Mouse (Mus musculus) midbrain, embryonic 10.5 days (tissue): ENCODE data around the gene Krtap11-1. TPM values are rescaled to one million over a fixed set of nuclear protein-coding genes. Genes with fewer than 3 reads are reported as not detected.

Experiments used
- DNase-seq: peaks from one replicate; pipeline ENCODE4 v3.0.0-alpha.2; 2017; ENCODE audit warnings: low spot score
- H3K27ac ChIP-seq: fragments of 300-500 bp; sonication (generic); replicated peaks from 2 replicates; pipeline ENCODE4 v1.5.1; 2016; ENCODE audit warnings: mild to moderate bottlenecking
- H3K27me3 ChIP-seq: fragments of 300-500 bp; sonication (generic); 2 replicates; pipeline ENCODE4 v1.6.1; 2016; ENCODE audit warnings: low read depth, mild to moderate bottlenecking; ENCODE audit not compliant: poor library complexity, severe bottlenecking
- H3K36me3 ChIP-seq: fragments of 300-500 bp; sonication (generic); 2 replicates; pipeline ENCODE4 v1.6.1; 2016; ENCODE audit warnings: mild to moderate bottlenecking, moderate library complexity
- H3K4me1 ChIP-seq: fragments of 300-500 bp; sonication (generic); 2 replicates; pipeline ENCODE4 v1.6.1; 2016
- H3K4me3 ChIP-seq: fragments of 300-500 bp; sonication (generic); 2 replicates; pipeline ENCODE4 v1.5.1; 2016; ENCODE audit warnings: mild to moderate bottlenecking, moderate library complexity
- H3K9me3 ChIP-seq: fragments of 300-500 bp; sonication (generic); replicated peaks from 2 replicates; pipeline ENCODE4 v1.6.1; 2016; ENCODE audit warnings: mild to moderate bottlenecking
- WGBS: fragments of 180-500 bp; shearing (Covaris S2); methylation state at CpG from one replicate; pipeline ENCODE4 v1.1.7; 2016; 5-methylcytosine and 5-hydroxymethylcytosine counted together
- polyA plus RNA-seq: library from polyadenylated mRNA; unstranded; fragments of >200 nt; fragmentation: Nextera tagmentation; extraction: Ambion mirVana; gene quantifications from 2 replicates; pipeline ENCODE4 v1.2.1, GENCODE M21; 2016

The Krtap11-1 gene
- polyA plus RNA-seq, 1 experiment from 2014 or later: not detected

GRCm38 (mm10) chr16:89550298-89550697 lies 20.7 kb downstream of the Krtap11-1 start:
- Histone ChIP-seq H3K36me3 (no peaks in the 10 kb centered on the region), H3K4me3 (no peak overlapping the region), H3K9me3 (no peaks in the 10 kb centered on the region), H3K27ac (no peak overlapping the region), H3K4me1 (no peaks in the 10 kb centered on the region), H3K27me3 (no peaks in the 10 kb centered on the region)
- DNase-seq: no peak

GRCm38 (mm10) chr16:89538031-89538484 lies 32.9 kb downstream of the Krtap11-1 start:
- Histone ChIP-seq H3K36me3 (no peaks in the 10 kb centered on the region), H3K27ac (no peak overlapping the region; the same call in 1 of the 2 replicates), H3K4me1 (peaks cover 5% of the 10 kb centered on the region; the same call in 1 of the 2 replicates), H3K4me3 (no peak overlapping the region), H3K27me3 (no peaks in the 10 kb centered on the region), H3K9me3 (no peaks in the 10 kb centered on the region)
- DNase-seq: no peak
- 83% methylated on average over 5 of the region's 5 CpGs for WGBS

- Histone ChIP-seq H3K27me3 (no peaks in the 10 kb centered on the region), H3K4me1 (peaks cover 5% of the 10 kb centered on the region; the same call in 1 of the 2 replicates), H3K4me3 (no peak overlapping the region), H3K27ac (no peak overlapping the region), H3K9me3 (no peaks in the 10 kb centered on the region), H3K36me3 (no peaks in the 10 kb centered on the region)
- no peak for DNase-seq
- 96% methylated on average over 6 of the region's 6 CpGs for WGBS
Measured at GRCm38 (mm10) chr16:89537349-89537748, 33.6 kb downstream of the Krtap11-1 start.

DNA sequence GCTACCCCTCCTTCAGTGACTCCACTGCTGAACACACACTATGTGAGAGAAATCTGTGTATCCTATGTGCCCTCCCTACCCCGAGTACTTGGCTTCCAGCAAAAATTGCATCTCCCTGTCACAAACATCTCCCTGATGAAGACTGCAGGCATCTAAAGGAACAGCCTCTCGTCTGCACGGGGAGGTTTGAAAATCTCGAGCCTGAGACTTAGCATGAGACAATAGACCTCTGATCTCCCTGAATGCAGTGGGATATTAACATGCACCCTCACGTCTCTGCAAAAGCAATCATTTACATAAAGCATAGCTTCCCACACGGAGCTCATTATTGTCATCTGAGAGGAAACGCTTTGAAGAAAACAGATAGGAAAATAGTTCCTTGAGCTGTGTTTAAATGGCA lies 40.4 kb downstream of the Krtap11-1 start:
- 25% methylated on average over 7 of the region's 7 CpGs for WGBS
- no peaks in the 10 kb centered on the region for H3K9me3 ChIP-seq
- no peak overlapping the region for H3K4me3 ChIP-seq
- no peaks in the 10 kb centered on the region for H3K36me3 ChIP-seq
- no peaks in the 10 kb centered on the region for H3K27me3 ChIP-seq
- peaks cover 41% of the 10 kb centered on the region for H3K4me1 ChIP-seq
- H3K27ac ChIP-seq: peak overlapping the region; percentile 81
- DNase-seq: peak; percentile 22

DNA sequence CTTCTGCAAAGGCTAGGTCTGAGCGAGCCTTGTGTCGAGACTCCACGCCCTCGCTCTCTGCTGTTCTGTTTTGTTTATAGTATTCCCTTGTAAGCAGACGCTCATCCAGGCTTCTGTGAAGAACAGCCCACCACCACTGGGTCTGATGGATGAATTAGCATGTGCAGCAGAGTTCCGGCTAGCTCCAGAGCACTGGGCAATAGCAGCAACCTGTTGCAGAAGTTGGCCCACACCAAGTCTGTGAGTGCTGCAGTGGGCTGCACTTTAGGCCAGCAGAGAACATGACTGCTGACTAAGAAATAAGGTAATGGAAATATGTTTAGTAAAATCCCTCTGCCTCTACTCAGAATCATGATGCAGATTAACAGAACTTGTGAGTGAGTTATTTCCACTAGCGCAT lies 41.1 kb downstream of the Krtap11-1 start:
- Histone ChIP-seq H3K4me3 (no peak overlapping the region), H3K27ac (peak overlapping the region; percentile 81), H3K4me1 (peaks cover 41% of the 10 kb centered on the region), H3K36me3 (no peaks in the 10 kb centered on the region), H3K9me3 (no peaks in the 10 kb centered on the region), H3K27me3 (no peaks in the 10 kb centered on the region)
- DNase-seq: no peak
- 73% methylated on average over 7 of the region's 7 CpGs for WGBS

- Histone ChIP-seq H3K27me3 (no peaks in the 10 kb centered on the region), H3K4me3 (no peak overlapping the region), H3K27ac (peak overlapping the region; percentile 75; the same call in 1 of the 2 replicates), H3K36me3 (no peaks in the 10 kb centered on the region), H3K4me1 (peaks cover 41% of the 10 kb centered on the region), H3K9me3 (no peaks in the 10 kb centered on the region)
- WGBS: 52% methylated on average over 3 of the region's 3 CpGs
- no peak for DNase-seq
Measured at GRCm38 (mm10) chr16:89528380-89528779, 42.6 kb downstream of the Krtap11-1 start.

- Histone ChIP-seq H3K4me1 (no peaks in the 10 kb centered on the region), H3K27ac (no peak overlapping the region), H3K4me3 (no peak overlapping the region), H3K27me3 (no peaks in the 10 kb centered on the region), H3K9me3 (no peaks in the 10 kb centered on the region), H3K36me3 (no peaks in the 10 kb centered on the region)
- DNase-seq: no peak
- WGBS: 94% methylated on average over 4 of the region's 4 CpGs
Measured at GRCm38 (mm10) chr16:89520996-89521395, 50.0 kb downstream of the Krtap11-1 start.

DNA sequence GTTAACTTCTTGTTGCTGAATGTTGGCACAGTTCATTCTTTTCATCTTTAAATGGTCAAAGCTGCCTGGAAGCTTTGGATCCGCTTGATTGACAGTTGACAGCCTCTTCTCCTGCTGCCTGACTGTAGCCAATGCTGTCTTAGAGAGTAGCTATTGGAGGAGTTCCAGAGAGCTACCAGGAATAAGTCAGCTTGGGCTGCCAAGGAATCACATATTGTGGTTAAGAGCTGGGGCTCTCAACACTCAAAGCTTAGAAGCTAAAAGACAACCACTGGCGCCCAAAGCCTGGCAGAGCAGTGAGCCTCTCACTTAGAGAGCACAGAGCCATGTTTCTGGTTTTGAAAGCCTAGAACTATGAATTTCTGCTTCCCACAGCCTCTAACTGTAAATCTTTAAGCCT lies 50.4 kb downstream of the Krtap11-1 start:
- no peaks in the 10 kb centered on the region for H3K27me3 ChIP-seq
- H3K9me3 ChIP-seq: no peaks in the 10 kb centered on the region
- WGBS: 90% methylated on average over 2 of the region's 2 CpGs
- no peaks in the 10 kb centered on the region for H3K4me1 ChIP-seq
- no peak for DNase-seq
- H3K27ac ChIP-seq: no peak overlapping the region
- no peak overlapping the region for H3K4me3 ChIP-seq
- H3K36me3 ChIP-seq: no peaks in the 10 kb centered on the region

Other genes with a start within 250 kb of the Krtap11-1 start
- gene Krtap21-1, start 167.3 kb downstream of the Krtap11-1 start, polyA plus RNA-seq: not detected in 2 replicates
- gene Krtap6-2, start 151.1 kb downstream of the Krtap11-1 start, polyA plus RNA-seq: not detected in 2 replicates
- 0.25 TPM in 1 of 2 replicates, not detected in the other for gene Krtap8-1, start 83.2 kb downstream of the Krtap11-1 start, polyA plus RNA-seq
- not detected in 2 replicates for gene Krtap7-1, start 62.9 kb downstream of the Krtap11-1 start, polyA plus RNA-seq